Mouse (Mus musculus) limb, embryonic 14.5 days (tissue): ENCODE measurements around the gene Esyt2. TPM values are rescaled to one million over a fixed set of nuclear protein-coding genes. Genes with fewer than 3 reads are reported as not detected.
A peak's percentile ranks its signal among the peaks of the same experiment; 100 is the strongest.

ENCODE experiments used
- ATAC-seq: fragments of 200-750 bp; cut with Nextera tagmentation; 2 replicates; pipeline ENCODE4 v1.8.0; 2017; ENCODE audit warnings: low read depth, moderate number of reproducible peaks, moderate TSS enrichment; ENCODE audit not compliant: low FRiP score
- DNase-seq: peaks from one replicate; pipeline ENCODE4 v3.0.0-alpha.2; 2015; ENCODE audit warnings: low spot score
- H3K27ac ChIP-seq: fragments of 300-500 bp; sonication (generic); replicated peaks from 2 replicates; pipeline ENCODE4 v1.5.1; 2014; ENCODE audit warnings: low read depth, mild to moderate bottlenecking, low read length, moderate library complexity, mixed read lengths
- H3K27me3 ChIP-seq: fragments of 300-500 bp; sonication (generic); 2 replicates; pipeline ENCODE4 v1.6.1; 2014; ENCODE audit warnings: low read length, mixed read lengths; ENCODE audit not compliant: control insufficient read depth, insufficient read depth
- H3K36me3 ChIP-seq: fragments of 300-500 bp; sonication (generic); 2 replicates; pipeline ENCODE4 v1.6.1; 2014; ENCODE audit warnings: mild to moderate bottlenecking, low read length, moderate library complexity, mixed read lengths; ENCODE audit not compliant: control insufficient read depth, insufficient read depth
- H3K4me1 ChIP-seq: fragments of 300-500 bp; sonication (generic); 2 replicates; pipeline ENCODE4 v1.6.1; 2014; ENCODE audit warnings: antibody characterized with exemption, low read length, mixed read lengths; ENCODE audit not compliant: control insufficient read depth, insufficient read depth
- H3K4me2 ChIP-seq: fragments of 300-500 bp; sonication (generic); replicated peaks from 2 replicates; pipeline ENCODE4 v1.6.1; 2014; ENCODE audit warnings: low read depth, mild to moderate bottlenecking, low read length, moderate library complexity; ENCODE audit not compliant: severe bottlenecking
- H3K4me3 ChIP-seq: fragments of 300-500 bp; sonication (generic); replicated peaks from 2 replicates; pipeline ENCODE4 v1.5.1; 2014; ENCODE audit warnings: low read length
- H3K9ac ChIP-seq: fragments of 300-500 bp; sonication (generic); 2 replicates; pipeline ENCODE4 v1.6.1; 2014; ENCODE audit warnings: mild to moderate bottlenecking, low read depth, low read length, moderate library complexity; ENCODE audit not compliant: severe bottlenecking
- H3K9me3 ChIP-seq: fragments of 300-500 bp; sonication (generic); 2 replicates; pipeline ENCODE4 v1.6.1; 2016; ENCODE audit warnings: low read length; ENCODE audit not compliant: control insufficient read depth
- POLR2A ChIP-seq: fragments of 200-500 bp; IDR thresholded peaks from 2 replicates; pipeline ENCODE4 v1.8.0; 2012; ENCODE audit warnings: inconsistent platforms, mild to moderate bottlenecking, moderate library complexity, borderline replicate concordance; ENCODE audit not compliant: insufficient read depth, insufficient read length; ENCODE audit errors: extremely low read depth
- WGBS: fragments of 180-500 bp; shearing (Covaris S2); extraction: QIAGEN DNeasy Blood & Tissue Kit; methylation state at CpG from one replicate; pipeline ENCODE4 v1.1.7; 2014; 5-methylcytosine and 5-hydroxymethylcytosine counted together
- polyA plus RNA-seq, 2 experiments: library from polyadenylated mRNA; depleted of rRNA in 1 of 2; stranded (reverse) in 1 of 2; unstranded in 1 of 2; fragments of >200 nt; fragmentation: Nextera tagmentation in 1 of 2; extraction: Ambion mirVana in 1 of 2; gene quantifications; 2 replicates each; pipeline versions ENCODE4 v1.2.1 to v1.2.3; 2012 to 2014

The Esyt2 gene
- polyA plus RNA-seq, 2 experiments, result 15.9 to 29.7 TPM

DNA sequence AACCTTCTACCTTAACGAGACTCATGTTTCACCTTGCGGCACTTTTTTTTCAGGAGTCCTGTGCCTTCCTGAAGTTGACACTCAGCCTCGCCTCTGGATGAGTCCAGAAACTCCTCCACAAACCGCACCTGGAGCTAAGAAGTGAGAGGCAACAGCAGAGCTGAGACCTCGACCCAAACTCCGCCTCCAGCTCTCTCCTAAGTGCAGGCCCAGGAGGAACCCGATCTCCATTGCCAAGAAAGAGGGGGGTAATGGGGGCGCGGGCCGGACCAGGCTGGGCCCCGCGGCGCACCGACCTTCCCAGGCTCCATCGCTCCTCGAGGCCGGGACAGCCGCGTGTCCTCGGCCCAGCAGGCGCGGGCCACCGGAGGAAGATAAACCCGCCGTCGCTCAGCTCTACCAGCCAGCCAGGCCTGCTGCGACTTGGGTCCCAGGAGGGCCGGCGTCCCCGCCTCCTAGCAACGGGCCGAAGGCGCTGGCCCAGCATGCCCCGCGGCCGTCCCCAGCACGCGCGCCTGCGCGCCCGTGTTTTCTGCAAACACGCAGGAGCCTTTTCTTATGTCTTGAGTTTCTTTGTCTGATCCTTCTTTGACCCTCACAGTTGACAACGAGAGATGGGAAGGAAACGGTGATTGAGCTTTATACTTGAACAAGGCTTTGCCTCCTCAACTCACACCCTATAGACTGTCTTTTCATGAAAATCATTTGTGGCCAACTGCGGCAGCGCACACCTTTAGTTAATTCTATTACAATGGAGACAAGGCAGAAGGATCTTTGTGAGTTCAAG lies 18.2 kb upstream of the Esyt2 start, which contains the start of gene Wdr60:
TSS of gene Wdr60 (minus strand) at position 468 of the 787 bp plus-strand sequence.
- DNase-seq (peak; percentile 85), ATAC-seq (peak; percentile 96)
- H3K4me1 ChIP-seq, result no peaks in the 10 kb centered on the region
- no peaks in the 10 kb centered on the region for H3K36me3 ChIP-seq
- H3K9me3 ChIP-seq, result no peaks in the 10 kb centered on the region
- peak; percentile 72; the same call in 1 of the 2 replicates for TF ChIP-seq POLR2A
- H3K27me3 ChIP-seq, result no peaks in the 10 kb centered on the region
- H3K4me2 ChIP-seq, result peak within 1 kb of the TSS; percentile 43
- H3K27ac ChIP-seq, result peak within 1 kb of the TSS; percentile 67
- peak within 1 kb of the TSS; percentile 72 for H3K9ac ChIP-seq
- 5% methylated on average over 39 of the region's 47 CpGs for WGBS
- peak within 1 kb of the TSS; percentile 53 for H3K4me3 ChIP-seq

DNA sequence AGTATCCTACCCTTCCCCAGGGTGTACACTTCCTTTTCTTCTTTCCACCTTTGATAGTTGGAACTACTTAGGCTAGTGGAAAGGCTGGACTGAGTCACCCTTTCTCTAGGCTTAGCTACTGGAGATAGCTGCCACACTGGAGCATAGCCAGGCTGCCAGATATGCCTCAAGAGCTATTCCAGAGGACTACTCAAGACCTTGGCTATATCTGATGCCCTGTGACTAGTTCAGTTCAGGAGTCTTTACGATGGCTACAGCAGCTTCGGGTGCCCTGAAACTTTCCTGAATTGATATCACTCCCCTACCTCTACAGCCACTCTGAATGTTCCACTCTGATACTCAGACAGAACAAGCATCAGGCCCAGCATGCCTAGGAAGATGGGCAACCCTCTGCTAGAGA lies 16.2 kb upstream of the Esyt2 start:
- DNase-seq (no peak), ATAC-seq (no peak)
- Histone ChIP-seq H3K4me3 (no peak overlapping the region), H3K4me1 (no peaks in the 10 kb centered on the region), H3K27me3 (no peaks in the 10 kb centered on the region), H3K9ac (no peak overlapping the region), H3K4me2 (no peak overlapping the region), H3K36me3 (no peaks in the 10 kb centered on the region), H3K9me3 (no peaks in the 10 kb centered on the region), H3K27ac (no peak overlapping the region)
- TF ChIP-seq POLR2A, result no peak
- 91% methylated on average over 2 of the region's 2 CpGs for WGBS

DNA sequence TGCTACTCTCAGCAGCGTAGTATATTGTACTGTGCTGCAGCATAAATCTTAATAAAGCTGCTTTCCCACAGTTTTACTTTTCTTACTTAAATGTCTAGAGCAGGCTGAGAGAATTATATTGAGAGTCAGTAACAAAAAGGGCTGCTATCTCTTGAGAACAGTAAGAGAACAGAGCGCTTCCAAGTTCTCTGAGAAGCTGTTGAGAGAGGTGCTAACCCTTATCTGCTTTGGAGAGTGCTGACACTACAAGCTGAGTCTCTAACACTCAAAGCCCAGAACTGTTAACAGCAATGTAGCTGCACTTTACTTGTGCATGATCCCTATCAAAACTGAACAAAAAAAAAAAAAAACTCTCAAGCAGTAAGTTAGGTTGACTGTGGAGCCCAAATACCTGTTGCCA lies 15.7 kb upstream of the Esyt2 start:
- H3K9me3 ChIP-seq, result no peaks in the 10 kb centered on the region
- TF ChIP-seq POLR2A, result no peak
- H3K4me3 ChIP-seq, result no peak overlapping the region
- no peaks in the 10 kb centered on the region for H3K4me1 ChIP-seq
- no peak for ATAC-seq
- 83% methylated on average over 2 of the region's 2 CpGs for WGBS
- DNase-seq, result no peak
- H3K27ac ChIP-seq, result no peak overlapping the region
- H3K9ac ChIP-seq, result no peak overlapping the region
- H3K4me2 ChIP-seq, result no peak overlapping the region
- no peaks in the 10 kb centered on the region for H3K36me3 ChIP-seq
- no peaks in the 10 kb centered on the region for H3K27me3 ChIP-seq

DNA sequence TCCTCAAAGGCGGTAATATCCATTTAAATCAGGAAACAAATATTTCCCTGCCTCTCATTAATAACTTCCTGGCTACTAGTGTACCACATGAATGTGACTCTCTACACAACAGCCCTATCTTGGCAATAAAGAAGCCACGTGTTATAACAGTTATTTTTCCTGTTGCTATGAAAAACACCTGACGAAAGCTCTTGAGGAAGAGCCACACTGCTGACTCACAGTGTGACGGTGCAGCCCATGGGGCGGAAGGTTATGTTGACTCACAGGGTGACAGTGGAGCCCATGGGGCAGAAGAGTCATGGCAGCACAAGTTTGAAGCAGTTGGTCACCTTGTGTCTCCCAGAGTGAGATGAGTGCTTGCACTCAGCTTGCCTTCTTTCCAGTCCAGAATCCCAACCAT lies 11.5 kb upstream of the Esyt2 start:
- ATAC-seq, result no peak
- Histone ChIP-seq H3K27me3 (no peaks in the 10 kb centered on the region), H3K27ac (no peak overlapping the region), H3K4me2 (no peak overlapping the region), H3K4me1 (no peaks in the 10 kb centered on the region), H3K36me3 (no peaks in the 10 kb centered on the region), H3K9ac (no peak overlapping the region), H3K4me3 (no peak overlapping the region), H3K9me3 (no peaks in the 10 kb centered on the region)
- DNase-seq, result no peak
- WGBS, result 57% methylated on average over 5 of the region's 5 CpGs
- TF ChIP-seq POLR2A, result no peak

DNA sequence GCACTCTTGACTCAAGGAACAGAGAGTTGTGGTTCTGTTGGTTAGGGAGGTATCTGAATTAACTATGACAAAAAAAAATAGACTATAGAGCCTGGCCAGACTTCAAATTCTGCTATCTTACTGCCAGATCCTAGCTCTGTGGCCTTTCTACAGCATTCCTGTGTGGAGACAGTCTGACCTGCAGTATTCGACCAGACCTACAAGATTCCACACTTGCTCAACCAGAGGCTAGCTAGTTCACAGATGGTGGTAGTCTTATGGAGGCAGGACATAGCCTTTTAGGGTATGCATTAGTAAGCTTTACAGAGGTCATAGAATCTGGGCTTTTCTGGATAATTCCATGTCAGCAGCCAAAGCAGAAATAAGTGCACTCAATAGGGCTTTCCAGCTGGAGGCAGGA lies 10.5 kb upstream of the Esyt2 start:
- Histone ChIP-seq H3K27ac (no peak overlapping the region), H3K4me2 (no peak overlapping the region), H3K36me3 (no peaks in the 10 kb centered on the region), H3K9ac (no peak overlapping the region), H3K4me3 (no peak overlapping the region), H3K4me1 (no peaks in the 10 kb centered on the region), H3K9me3 (no peaks in the 10 kb centered on the region), H3K27me3 (no peaks in the 10 kb centered on the region)
- no peak for ATAC-seq
- DNase-seq, result no peak
- no peak for TF ChIP-seq POLR2A
- 85% methylated on average over 1 of the region's 1 CpGs for WGBS
